Mouse (Mus musculus) midbrain, embryonic 14.5 days (tissue): ENCODE results near the gene Cisd3. TPM values are rescaled to one million over a fixed set of nuclear protein-coding genes. Genes with fewer than 3 reads are reported as not detected.
"Not testable (repeated sequence)": the region's sequence is repeated elsewhere in the genome, so short reads cannot be mapped to it uniquely, and the experiment has no call there.

Experiments used
- ATAC-seq: fragments of 200-750 bp; cut with Nextera tagmentation; 2 replicates; pipeline ENCODE4 v1.8.0; 2017; ENCODE audit warnings: moderate number of reproducible peaks, moderate library complexity; ENCODE audit not compliant: low FRiP score, low TSS enrichment
- DNase-seq: peaks from one replicate; pipeline ENCODE4 v3.0.0-alpha.2; 2015
- H3K27ac ChIP-seq: fragments of 300-500 bp; sonication (generic); replicated peaks from 2 replicates; pipeline ENCODE4 v1.5.1; 2014; ENCODE audit warnings: mild to moderate bottlenecking, low read depth, low read length, moderate library complexity
- H3K27me3 ChIP-seq: fragments of 300-500 bp; sonication (generic); 2 replicates; pipeline ENCODE4 v1.6.1; 2014; ENCODE audit warnings: low read length, control low read depth, mixed read lengths; ENCODE audit not compliant: control insufficient read depth, insufficient read depth
- H3K36me3 ChIP-seq: fragments of 300-500 bp; sonication (generic); 2 replicates; pipeline ENCODE4 v1.6.1; 2014; ENCODE audit warnings: low read length, control low read depth; ENCODE audit not compliant: control insufficient read depth, insufficient read depth
- H3K4me1 ChIP-seq: fragments of 300-500 bp; sonication (generic); 2 replicates; pipeline ENCODE4 v1.6.1; 2014; ENCODE audit warnings: mild to moderate bottlenecking, antibody characterized with exemption, low read length, control low read depth; ENCODE audit not compliant: control insufficient read depth, insufficient read depth
- H3K4me2 ChIP-seq: fragments of 300-500 bp; sonication (generic); 2 replicates; pipeline ENCODE4 v1.6.1; 2014; ENCODE audit warnings: mild to moderate bottlenecking, low read length, moderate library complexity
- H3K4me3 ChIP-seq: fragments of 300-500 bp; sonication (generic); replicated peaks from 2 replicates; pipeline ENCODE4 v1.5.1; 2014; ENCODE audit warnings: low read depth, low read length
- H3K9ac ChIP-seq: fragments of 300-500 bp; sonication (generic); replicated peaks from 2 replicates; pipeline ENCODE4 v1.6.1; 2014; ENCODE audit warnings: mild to moderate bottlenecking, low read length, moderate library complexity
- H3K9me3 ChIP-seq: fragments of 300-500 bp; sonication (generic); 2 replicates; pipeline ENCODE4 v1.6.1; 2016; ENCODE audit warnings: low read length, control low read depth, mixed read lengths; ENCODE audit not compliant: control insufficient read depth
- WGBS: fragments of 180-500 bp; shearing (Covaris S2); extraction: QIAGEN DNeasy Blood & Tissue Kit; methylation state at CpG from one replicate; pipeline ENCODE4 v1.1.7; 2014; 5-methylcytosine and 5-hydroxymethylcytosine counted together
- polyA plus RNA-seq: library from polyadenylated mRNA; unstranded; fragments of >200 nt; fragmentation: Nextera tagmentation; extraction: Ambion mirVana; gene quantifications from 2 replicates; pipeline ENCODE4 v1.2.1, GENCODE M21; 2014

Gene Cisd3
- polyA plus RNA-seq, 1 experiment from 2014 or later = 17.4 TPM

DNA sequence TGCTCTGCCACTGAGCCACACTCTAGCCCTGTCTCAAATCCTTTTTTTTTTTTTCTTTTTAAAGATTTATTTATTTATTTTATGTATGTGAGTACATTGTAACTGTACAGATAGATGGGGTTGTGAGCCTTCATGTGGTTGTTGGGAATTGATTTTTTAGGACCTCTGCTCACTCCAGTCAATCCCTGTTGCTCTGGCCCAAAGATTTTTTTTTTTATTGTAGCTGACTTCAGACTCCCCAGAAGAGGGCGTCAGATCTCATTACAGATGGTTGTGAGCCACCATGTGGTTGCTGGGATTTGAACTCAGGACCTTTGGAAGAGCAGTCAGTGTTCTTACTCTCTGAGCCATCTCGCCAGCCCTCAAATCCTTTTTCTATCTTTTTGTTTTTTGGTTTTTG lies 24.4 kb downstream of the Cisd3 start:
- not testable (repeated sequence) for ATAC-seq, H3K9ac ChIP-seq, H3K4me3 ChIP-seq, H3K27ac ChIP-seq, H3K4me2 ChIP-seq, H3K9me3 ChIP-seq, H3K4me1 ChIP-seq, DNase-seq, H3K27me3 ChIP-seq
- peaks cover 77% of the 10 kb centered on the region for H3K36me3 ChIP-seq
- WGBS = 86% methylated on average over 2 of the region's 2 CpGs

DNA sequence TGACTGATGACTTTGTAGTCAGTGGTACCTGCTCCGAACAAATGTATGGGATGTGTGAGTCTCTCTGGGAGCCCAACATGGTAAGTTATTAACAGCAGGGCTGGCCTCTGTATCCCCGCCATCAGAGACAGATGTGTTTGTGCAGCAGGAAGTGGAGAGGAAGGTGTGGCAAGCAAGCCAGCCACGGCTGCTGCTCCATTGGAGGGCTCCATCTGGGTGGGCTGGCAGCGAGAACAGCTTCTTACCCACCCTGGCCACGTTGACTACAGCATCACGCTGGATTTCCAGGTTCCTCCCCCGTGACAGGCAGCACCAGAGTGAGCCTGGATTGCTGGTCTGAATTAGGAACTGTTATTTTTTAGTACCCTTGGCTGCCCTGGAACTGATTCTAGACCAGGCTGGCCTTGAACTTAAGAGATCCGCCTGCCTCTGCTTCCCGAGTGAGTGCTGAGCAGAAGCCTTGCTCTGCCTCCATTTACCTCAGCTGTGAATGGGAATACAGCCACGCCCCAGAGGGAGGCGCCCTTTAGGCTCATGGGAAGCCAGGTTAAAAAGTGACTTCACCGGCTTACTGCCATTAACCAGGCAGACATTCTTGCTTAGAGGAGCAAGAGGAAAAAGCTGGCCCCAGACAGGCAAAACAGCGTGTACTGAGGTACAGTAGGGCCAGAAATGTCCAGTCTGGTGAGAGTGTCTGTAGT lies 25.7 kb downstream of the Cisd3 start:
- DNase-seq (no peak), ATAC-seq (no peak)
- Histone ChIP-seq H3K27me3 (no peaks in the 10 kb centered on the region), H3K4me2 (no peak overlapping the region), H3K4me1 (no peaks in the 10 kb centered on the region), H3K4me3 (no peak overlapping the region), H3K9me3 (no peaks in the 10 kb centered on the region), H3K9ac (no peak overlapping the region), H3K36me3 (peaks cover 74% of the 10 kb centered on the region), H3K27ac (no peak overlapping the region)
- 87% methylated on average over 13 of the region's 13 CpGs for WGBS

DNA sequence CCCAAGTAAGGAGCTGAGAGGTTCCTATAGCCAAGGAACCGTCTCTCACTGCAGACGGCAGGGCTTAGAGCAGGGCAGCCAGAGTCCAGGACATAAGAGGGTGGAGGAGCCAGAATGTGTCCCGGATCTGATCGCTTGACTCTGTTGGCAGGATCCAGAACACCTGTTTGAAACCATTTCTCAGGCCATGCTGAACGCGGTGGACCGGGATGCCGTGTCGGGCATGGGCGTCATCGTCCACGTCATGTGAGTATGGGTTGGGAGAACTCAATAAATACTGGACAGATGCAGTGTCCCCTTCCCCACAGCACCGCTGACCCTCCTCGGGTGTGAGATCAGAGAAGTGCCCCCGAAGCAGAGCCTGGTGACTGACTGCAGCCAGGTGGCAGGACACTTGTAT lies 26.7 kb downstream of the Cisd3 start:
- Histone ChIP-seq H3K27me3 (no peaks in the 10 kb centered on the region), H3K4me1 (no peaks in the 10 kb centered on the region), H3K27ac (no peak overlapping the region), H3K36me3 (peaks cover 74% of the 10 kb centered on the region), H3K4me3 (no peak overlapping the region), H3K4me2 (no peak overlapping the region), H3K9ac (no peak overlapping the region), H3K9me3 (no peaks in the 10 kb centered on the region)
- ATAC-seq (no peak), DNase-seq (no peak)
- 95% methylated on average over 15 of the region's 15 CpGs for WGBS

DNA sequence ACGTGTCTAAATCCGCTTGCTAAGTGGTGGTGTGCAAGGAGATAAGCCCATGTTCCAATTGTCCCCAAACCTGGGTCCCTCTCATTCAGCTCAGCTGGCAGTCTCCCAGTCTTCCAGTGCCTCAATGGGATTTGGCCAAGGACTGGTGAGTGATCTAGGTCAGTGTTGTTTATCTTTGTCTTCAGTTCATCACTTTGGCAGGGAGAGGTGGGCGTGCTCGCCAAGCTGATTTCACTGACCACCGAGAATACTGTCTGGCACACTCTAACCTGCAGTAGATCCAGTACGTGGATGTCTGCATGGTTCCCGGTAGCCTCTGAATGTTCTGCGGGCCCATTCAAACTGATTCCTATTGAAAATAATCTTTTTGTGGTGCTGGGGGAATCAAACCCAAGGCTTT lies 28.3 kb downstream of the Cisd3 start:
- WGBS = 91% methylated on average over 8 of the region's 8 CpGs
- ATAC-seq (no peak), DNase-seq (no peak)
- Histone ChIP-seq H3K27ac (no peak overlapping the region), H3K4me3 (no peak overlapping the region), H3K4me1 (no peaks in the 10 kb centered on the region), H3K9ac (no peak overlapping the region), H3K27me3 (no peaks in the 10 kb centered on the region), H3K4me2 (no peak overlapping the region), H3K9me3 (no peaks in the 10 kb centered on the region), H3K36me3 (peaks cover 74% of the 10 kb centered on the region)

DNA sequence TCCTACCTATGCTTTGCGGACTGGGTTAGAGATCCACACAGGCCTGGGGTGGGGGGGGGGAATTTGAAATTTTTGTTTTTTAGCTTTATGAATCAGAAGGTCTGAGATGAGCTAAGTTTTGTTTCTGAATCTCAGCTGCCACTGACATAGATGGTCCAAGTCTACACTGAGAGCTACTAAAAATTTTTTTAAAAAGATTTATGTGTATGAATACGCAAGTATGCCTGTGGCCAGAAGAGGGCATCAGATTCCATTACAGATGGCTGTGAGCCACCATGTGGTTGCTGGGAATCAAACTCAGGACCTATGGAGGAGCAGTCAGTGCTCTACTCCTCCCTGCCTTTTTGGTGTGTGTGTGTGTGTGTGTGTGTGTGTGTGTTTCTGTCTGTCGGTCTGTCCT lies 28.7 kb downstream of the Cisd3 start:
- no peak overlapping the region for H3K27ac ChIP-seq

DNA sequence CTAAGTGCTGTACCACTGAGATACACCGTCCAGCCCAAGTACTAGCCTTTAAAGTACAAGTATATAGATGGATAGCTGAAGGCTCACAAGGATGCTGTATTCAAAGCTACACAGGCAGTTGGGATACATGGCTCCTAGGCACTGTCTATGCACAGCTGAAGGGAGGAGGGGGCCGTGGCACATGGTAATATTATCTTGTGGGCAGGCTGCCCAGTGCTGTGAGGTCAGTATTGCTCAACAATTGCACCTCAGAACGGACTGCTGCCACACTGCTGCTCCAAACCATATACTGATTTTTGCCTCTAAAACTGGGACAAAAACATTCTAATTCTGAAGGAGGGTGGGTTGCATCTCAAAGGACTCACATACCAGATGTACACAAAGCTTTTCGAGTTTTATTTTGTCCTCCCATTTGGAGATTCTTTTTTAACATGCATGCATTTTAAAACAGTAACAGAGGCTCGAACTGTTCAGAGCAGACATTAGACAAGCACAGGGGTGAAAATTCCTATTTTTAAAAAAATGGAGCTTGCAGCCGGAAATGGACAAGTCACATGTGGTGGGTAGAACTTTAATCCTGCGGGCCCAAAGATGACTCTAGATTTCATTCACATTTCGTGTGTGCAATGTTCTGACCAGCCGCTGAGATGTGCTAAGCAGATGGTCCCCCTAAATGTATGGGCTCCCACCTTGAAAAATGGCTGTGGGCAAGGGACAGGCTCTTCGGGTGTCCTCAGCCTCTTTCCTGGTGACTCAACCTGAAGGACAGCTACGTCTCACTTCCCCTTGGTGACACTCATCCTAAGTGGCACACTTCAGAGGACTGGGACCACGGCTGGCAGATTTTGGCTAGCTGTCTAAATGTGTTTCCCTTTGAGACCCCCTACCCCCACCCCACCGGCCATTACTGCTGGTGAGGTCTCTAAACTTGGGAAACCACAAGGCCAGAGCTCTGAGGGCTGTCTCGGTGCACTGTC lies 29.4 kb downstream of the Cisd3 start:
- ATAC-seq = no peak
- Histone ChIP-seq H3K27me3 (no peaks in the 10 kb centered on the region), H3K27ac (no peak overlapping the region), H3K36me3 (peaks cover 81% of the 10 kb centered on the region), H3K4me2 (no peak overlapping the region), H3K4me3 (no peak overlapping the region), H3K9ac (no peak overlapping the region), H3K4me1 (no peaks in the 10 kb centered on the region), H3K9me3 (no peaks in the 10 kb centered on the region)
- DNase-seq = no peak
- WGBS = 94% methylated on average over 14 of the region's 14 CpGs

More for the DNA sequence above, 28.7 kb downstream of the Cisd3 start:
- 94% methylated on average over 3 of the region's 3 CpGs for WGBS
- Histone ChIP-seq H3K4me2 (no peak overlapping the region), H3K9me3 (no peaks in the 10 kb centered on the region), H3K4me1 (no peaks in the 10 kb centered on the region), H3K4me3 (no peak overlapping the region), H3K36me3 (peaks cover 74% of the 10 kb centered on the region), H3K27me3 (no peaks in the 10 kb centered on the region), H3K9ac (no peak overlapping the region)
- DNase-seq (no peak), ATAC-seq (no peak)

DNA sequence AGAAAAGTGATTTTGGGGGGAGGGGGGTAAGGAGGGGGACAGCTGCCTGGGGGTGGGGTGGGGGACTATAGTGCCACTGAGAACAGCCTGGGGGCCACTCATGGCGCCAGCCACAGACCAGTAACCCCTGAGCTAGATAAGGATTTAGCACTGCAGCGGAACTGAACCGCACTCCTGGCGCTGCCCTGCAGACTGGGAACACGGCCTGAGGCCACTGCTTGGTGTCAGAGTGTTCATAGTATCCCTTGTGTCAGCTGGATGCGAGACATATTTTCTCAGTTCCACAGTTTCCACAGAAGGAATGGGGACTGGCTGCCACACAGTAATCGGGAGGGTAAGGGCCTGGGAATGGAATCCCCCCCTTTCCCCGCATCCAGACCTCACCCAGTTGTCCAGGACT lies 30.4 kb downstream of the Cisd3 start:
- WGBS = 87% methylated on average over 8 of the region's 8 CpGs
- Histone ChIP-seq H3K27me3 (no peaks in the 10 kb centered on the region), H3K4me1 (no peaks in the 10 kb centered on the region), H3K27ac (no peak overlapping the region), H3K4me2 (no peak overlapping the region), H3K36me3 (peaks cover 84% of the 10 kb centered on the region), H3K4me3 (no peak overlapping the region), H3K9me3 (no peaks in the 10 kb centered on the region), H3K9ac (no peak overlapping the region)
- ATAC-seq (no peak), DNase-seq (no peak)

DNA sequence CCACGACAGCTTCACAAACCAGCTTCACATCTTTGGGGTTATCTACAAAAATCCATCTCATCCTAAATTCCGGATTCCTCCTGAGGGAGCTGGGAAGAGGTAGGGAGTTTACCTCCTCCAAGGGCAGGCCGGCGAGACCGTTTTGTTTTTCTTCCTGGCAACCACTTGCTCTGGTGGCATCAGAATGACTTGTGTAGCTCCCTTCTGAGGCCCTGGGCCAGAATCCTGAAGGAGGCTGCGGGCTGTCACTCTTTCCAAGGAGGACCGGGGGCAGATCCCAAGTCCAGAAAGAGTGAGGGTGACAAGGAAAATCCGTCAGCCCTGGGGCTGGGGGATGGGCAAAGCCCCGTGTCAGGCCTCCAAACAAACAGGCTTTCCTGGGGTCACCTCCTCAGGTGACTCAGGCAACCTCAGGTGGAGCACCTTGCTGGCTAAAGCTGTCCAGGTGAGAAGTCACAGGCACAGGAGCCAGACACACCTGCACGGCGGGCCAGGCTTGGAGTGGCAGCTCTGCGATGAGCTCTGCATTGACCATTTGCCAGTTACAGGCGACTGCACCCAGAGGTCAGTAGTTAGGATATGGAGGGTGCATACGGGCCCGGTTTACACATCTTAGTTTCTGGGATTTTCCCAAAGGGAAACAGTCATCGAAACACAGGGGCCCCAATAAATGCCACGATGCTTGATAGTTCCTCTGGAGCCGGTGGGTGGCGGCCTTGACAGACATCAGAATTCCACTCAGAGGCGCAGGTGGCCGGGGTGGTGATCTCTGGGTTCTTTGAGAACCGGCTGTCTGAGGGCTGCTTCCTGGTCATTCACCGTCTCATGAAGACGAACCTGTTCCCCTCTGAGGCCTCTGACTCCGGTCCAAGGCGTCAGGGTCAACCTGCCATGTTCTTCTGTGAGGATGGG lies 32.0 kb downstream of the Cisd3 start:
- H3K4me3 ChIP-seq = no peak overlapping the region
- ATAC-seq (no peak), DNase-seq (no peak)
- peaks cover 4% of the 10 kb centered on the region; the same call in 1 of the 2 replicates for H3K9me3 ChIP-seq
- peaks cover 85% of the 10 kb centered on the region for H3K36me3 ChIP-seq
- no peak overlapping the region for H3K27ac ChIP-seq
- H3K4me1 ChIP-seq = no peaks in the 10 kb centered on the region
- no peaks in the 10 kb centered on the region for H3K27me3 ChIP-seq
- H3K9ac ChIP-seq = no peak overlapping the region
- no peak overlapping the region for H3K4me2 ChIP-seq
- 90% methylated on average over 26 of the region's 26 CpGs for WGBS
